Mouse (Mus musculus): ENCODE measurements around the gene Pik3r1. TPM values are rescaled to one million over a fixed set of nuclear protein-coding genes. Genes with fewer than 3 reads are reported as not detected.

Pik3r1 gene
- polyA plus RNA-seq, 1 experiment from 2014 or later, result 18.5 TPM

GRCm38 (mm10) chr13:101701632-101702031 is 66.4 kb downstream of the Pik3r1 start:
- H3K36me3 ChIP-seq (replicated peaks; ENCODE audit: insufficient read depth, low read length), result peaks cover 66% of the 10 kb centered on the region
- H3K27ac ChIP-seq (ENCODE audit: low read depth), result no peak overlapping the region
- 87% methylated on average over 8 of the region's 8 CpGs for WGBS (ENCODE audit: insufficient replicate concordance)
- H3K9me3 ChIP-seq (ENCODE audit: low read length), result no peaks in the 10 kb centered on the region
- DNase-seq (no peak), ATAC-seq (no peak)
- peaks cover 13% of the 10 kb centered on the region for H3K4me1 ChIP-seq (ENCODE audit: insufficient read depth)
- H3K9ac ChIP-seq (replicated peaks), result no peak overlapping the region
- H3K27me3 ChIP-seq (ENCODE audit: insufficient read depth, low read length), result no peaks in the 10 kb centered on the region
- TF ChIP-seq EP300 (IDR thresholded peaks at IDR 0.05; ENCODE audit: low read depth), result no peak
- TF ChIP-seq CTCF (IDR thresholded peaks at IDR 0.05; ENCODE audit: low read depth), result no peak
- H3K4me3 ChIP-seq (ENCODE audit: low read depth, low read length), result no peak overlapping the region
- no peak overlapping the region for H3K4me2 ChIP-seq (ENCODE audit: low read depth, low read length)

DNA sequence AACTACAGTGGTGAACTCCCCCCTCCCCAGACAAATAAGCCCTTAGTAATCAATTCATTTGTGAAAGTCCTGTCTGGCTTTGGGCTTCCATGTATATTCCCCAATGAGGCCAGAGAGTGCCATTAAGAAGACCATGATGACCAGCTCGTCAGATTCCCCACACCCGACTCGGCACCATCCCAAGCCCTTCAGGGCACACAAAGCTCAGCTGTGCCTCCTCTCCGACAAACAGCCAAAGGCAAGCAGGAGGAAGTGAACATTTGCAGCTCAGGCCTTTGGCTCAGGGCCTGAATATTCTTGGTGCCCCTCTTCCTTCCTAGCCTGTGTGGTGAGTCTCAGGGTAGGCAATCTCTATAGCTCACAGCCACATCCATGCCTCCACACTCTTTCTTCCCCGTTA is 68.3 kb downstream of the Pik3r1 start:
- H3K27me3 ChIP-seq (ENCODE audit: insufficient read depth, low read length), result no peaks in the 10 kb centered on the region
- H3K4me1 ChIP-seq (ENCODE audit: insufficient read depth), result peaks cover 21% of the 10 kb centered on the region
- no peak overlapping the region for H3K4me3 ChIP-seq (ENCODE audit: low read depth, low read length)
- TF ChIP-seq CTCF (IDR thresholded peaks at IDR 0.05; ENCODE audit: low read depth) (no peak), EP300 (IDR thresholded peaks at IDR 0.05; ENCODE audit: low read depth) (no peak)
- ATAC-seq, result no peak
- no peak overlapping the region for H3K9ac ChIP-seq (replicated peaks)
- DNase-seq, result no peak
- H3K9me3 ChIP-seq (ENCODE audit: low read length), result no peaks in the 10 kb centered on the region
- peaks cover 52% of the 10 kb centered on the region for H3K36me3 ChIP-seq (replicated peaks; ENCODE audit: insufficient read depth, low read length)
- no peak overlapping the region for H3K4me2 ChIP-seq (ENCODE audit: low read depth, low read length)
- H3K27ac ChIP-seq (ENCODE audit: low read depth), result no peak overlapping the region
- WGBS (ENCODE audit: insufficient replicate concordance), result 79% methylated on average over 5 of the region's 5 CpGs

GRCm38 (mm10) chr13:101697966-101698365 is 70.1 kb downstream of the Pik3r1 start:
- Histone ChIP-seq H3K4me3 (ENCODE audit: low read depth, low read length) (no peak overlapping the region), H3K9me3 (ENCODE audit: low read length) (no peaks in the 10 kb centered on the region), H3K9ac (replicated peaks) (no peak overlapping the region), H3K27me3 (ENCODE audit: insufficient read depth, low read length) (no peaks in the 10 kb centered on the region), H3K4me2 (ENCODE audit: low read depth, low read length) (no peak overlapping the region), H3K27ac (ENCODE audit: low read depth) (0 out of 2 replicates have a peak overlapping the region, but pooled peaks have one; percentile 44), H3K4me1 (ENCODE audit: insufficient read depth) (peaks cover 34% of the 10 kb centered on the region), H3K36me3 (replicated peaks; ENCODE audit: insufficient read depth, low read length) (peaks cover 40% of the 10 kb centered on the region)
- 61% methylated on average over 5 of the region's 5 CpGs for WGBS (ENCODE audit: insufficient replicate concordance)
- no peak for DNase-seq
- peak; percentile 29; the same call in 1 of the 2 replicates for ATAC-seq
- peak; percentile 43; the same call in 1 of the 2 replicates for TF ChIP-seq EP300 (IDR thresholded peaks at IDR 0.05; ENCODE audit: low read depth)
- TF ChIP-seq CTCF (IDR thresholded peaks at IDR 0.05; ENCODE audit: low read depth), result no peak

DNA sequence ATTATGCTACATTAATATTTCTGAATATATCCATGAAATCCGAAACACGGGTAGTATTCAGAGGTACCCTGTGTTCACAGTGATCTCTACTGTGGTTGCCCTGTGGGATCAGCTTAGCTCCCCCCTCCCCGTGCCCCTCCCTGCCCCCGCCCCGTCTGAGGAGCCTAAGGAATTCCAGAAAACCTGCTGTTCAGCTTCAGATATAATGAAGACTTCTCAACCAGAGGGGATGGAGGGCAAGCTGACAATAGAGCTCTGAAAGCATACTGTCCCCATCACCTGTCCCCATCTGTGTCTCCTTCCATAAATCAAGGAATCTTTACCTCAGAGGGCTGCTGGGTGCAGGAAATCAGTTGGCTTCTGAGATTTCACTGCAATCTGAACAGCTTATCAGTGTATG is 70.6 kb downstream of the Pik3r1 start:
- H3K4me1 ChIP-seq (ENCODE audit: insufficient read depth), result peaks cover 37% of the 10 kb centered on the region
- H3K36me3 ChIP-seq (replicated peaks; ENCODE audit: insufficient read depth, low read length), result peaks cover 35% of the 10 kb centered on the region
- TF ChIP-seq EP300 (IDR thresholded peaks at IDR 0.05; ENCODE audit: low read depth), result no peak
- no peak for TF ChIP-seq CTCF (IDR thresholded peaks at IDR 0.05; ENCODE audit: low read depth)
- H3K9ac ChIP-seq (replicated peaks), result no peak overlapping the region
- 82% methylated on average over 5 of the region's 5 CpGs for WGBS (ENCODE audit: insufficient replicate concordance)
- H3K9me3 ChIP-seq (ENCODE audit: low read length), result no peaks in the 10 kb centered on the region
- DNase-seq (no peak), ATAC-seq (no peak)
- H3K4me2 ChIP-seq (ENCODE audit: low read depth, low read length), result no peak overlapping the region
- no peaks in the 10 kb centered on the region for H3K27me3 ChIP-seq (ENCODE audit: insufficient read depth, low read length)
- no peak overlapping the region for H3K4me3 ChIP-seq (ENCODE audit: low read depth, low read length)
- H3K27ac ChIP-seq (ENCODE audit: low read depth), result peak overlapping the region; percentile 31; the same call in 1 of the 2 replicates

GRCm38 (mm10) chr13:101696827-101697226 is 71.2 kb downstream of the Pik3r1 start:
- Histone ChIP-seq H3K27me3 (ENCODE audit: insufficient read depth, low read length) (no peaks in the 10 kb centered on the region), H3K9me3 (ENCODE audit: low read length) (no peaks in the 10 kb centered on the region), H3K36me3 (replicated peaks; ENCODE audit: insufficient read depth, low read length) (peaks cover 32% of the 10 kb centered on the region), H3K27ac (ENCODE audit: low read depth) (no peak overlapping the region), H3K9ac (replicated peaks) (no peak overlapping the region), H3K4me3 (ENCODE audit: low read depth, low read length) (no peak overlapping the region), H3K4me1 (ENCODE audit: insufficient read depth) (peaks cover 41% of the 10 kb centered on the region), H3K4me2 (ENCODE audit: low read depth, low read length) (no peak overlapping the region)
- WGBS (ENCODE audit: insufficient replicate concordance), result 49% methylated on average over 7 of the region's 7 CpGs
- ATAC-seq, result no peak
- TF ChIP-seq CTCF (IDR thresholded peaks at IDR 0.05; ENCODE audit: low read depth) (no peak), EP300 (IDR thresholded peaks at IDR 0.05; ENCODE audit: low read depth) (no peak)
- no peak for DNase-seq

GRCm38 (mm10) chr13:101696316-101696715 is 71.7 kb downstream of the Pik3r1 start:
- 59% methylated on average over 3 of the region's 3 CpGs for WGBS (ENCODE audit: insufficient replicate concordance)
- Histone ChIP-seq H3K27ac (ENCODE audit: low read depth) (0 out of 2 replicates have a peak overlapping the region, but pooled peaks have one; percentile 4), H3K9me3 (ENCODE audit: low read length) (no peaks in the 10 kb centered on the region), H3K4me2 (ENCODE audit: low read depth, low read length) (peak overlapping the region; percentile 6; the same call in 1 of the 2 replicates), H3K4me1 (ENCODE audit: insufficient read depth) (peaks cover 41% of the 10 kb centered on the region), H3K4me3 (ENCODE audit: low read depth, low read length) (no peak overlapping the region), H3K36me3 (replicated peaks; ENCODE audit: insufficient read depth, low read length) (peaks cover 28% of the 10 kb centered on the region), H3K27me3 (ENCODE audit: insufficient read depth, low read length) (no peaks in the 10 kb centered on the region), H3K9ac (replicated peaks) (no peak overlapping the region)
- no peak for DNase-seq
- ATAC-seq, result no peak
- TF ChIP-seq CTCF (IDR thresholded peaks at IDR 0.05; ENCODE audit: low read depth), result no peak
- no peak for TF ChIP-seq EP300 (IDR thresholded peaks at IDR 0.05; ENCODE audit: low read depth)

Measured in liver, postnatal 0 days (tissue).